Mouse (Mus musculus): ENCODE data around the gene Gm364. TPM values are rescaled to one million over a fixed set of nuclear protein-coding genes. Genes with fewer than 3 reads are reported as not detected.

Gene Gm364
- not detected for polyA plus RNA-seq (2017; shearing (Covaris generic))

DNA sequence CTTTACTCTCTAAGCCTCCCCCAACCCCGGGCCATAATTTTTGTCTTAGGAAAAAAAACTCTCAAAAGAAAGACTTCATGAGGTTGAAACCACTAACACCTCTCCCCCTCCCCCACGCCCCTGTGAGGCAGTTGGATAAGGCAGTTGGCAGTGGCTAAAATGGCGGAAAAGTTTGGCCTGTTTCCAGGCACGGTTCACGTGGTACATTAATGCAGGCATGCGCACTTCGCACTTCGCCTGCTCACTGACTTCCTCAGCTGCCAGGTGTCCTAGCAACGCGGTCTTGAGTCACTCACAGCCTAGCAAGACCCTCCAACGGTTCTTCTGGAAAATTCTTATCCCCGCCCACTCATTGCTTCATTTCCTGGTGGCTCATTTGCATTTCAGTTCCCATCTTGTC, at the start of gene Gm364:
Gene Gm364, plus strand, starts transcription at position 386 of the 400 bp plus-strand sequence.

DNA sequence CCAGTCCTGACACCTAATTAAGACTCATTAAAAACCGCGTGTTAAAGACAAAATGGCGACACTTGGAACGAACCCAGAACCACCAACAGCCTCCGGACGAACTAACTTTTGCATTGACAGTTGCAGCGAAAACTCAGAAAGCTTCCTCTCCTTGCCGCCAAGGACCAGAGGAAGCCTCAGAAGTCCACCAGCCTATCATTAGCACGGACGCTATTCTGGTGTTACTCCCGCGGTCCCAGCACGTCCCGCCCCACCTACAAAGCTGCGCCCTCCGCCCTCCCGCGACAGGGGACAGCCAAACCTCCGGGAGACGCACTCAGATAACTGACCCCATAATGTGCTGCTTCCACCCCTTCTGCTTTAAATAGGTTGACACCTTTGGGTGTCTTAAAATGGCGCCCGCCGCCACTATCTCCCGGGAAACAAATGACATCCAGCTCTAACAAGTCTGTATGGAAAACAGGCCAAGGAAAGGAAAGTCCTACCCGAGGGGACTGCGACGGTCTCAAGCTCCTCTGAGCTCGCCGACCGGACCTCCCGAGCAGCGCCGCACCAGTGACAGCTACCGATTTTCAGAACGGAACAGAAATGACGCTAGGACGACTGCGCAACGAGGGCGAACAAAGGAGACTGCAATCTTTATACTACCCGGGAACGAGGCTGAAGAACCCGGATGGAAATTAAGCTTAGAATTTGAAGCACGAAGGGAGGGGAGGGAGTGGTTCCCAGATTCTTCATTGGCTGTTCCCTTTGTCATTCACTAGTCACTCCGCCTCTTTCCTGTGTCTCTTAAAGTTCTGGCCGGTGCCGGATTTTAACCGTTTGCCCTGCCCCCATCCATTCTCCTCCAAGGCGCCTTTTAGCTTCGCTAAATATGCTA, 16.3 kb upstream of the Gm364 start, which contains the start of gene Rbmx:
Gene Rbmx, minus strand, starts transcription at position 670 of the 880 bp plus-strand sequence.

GRCm38 (mm10) chrX:57503634-57504033, 94.7 kb downstream of the Gm364 start, which contains the start of gene Gpr101:
Gene Gpr101, minus strand, starts transcription at chrX:57503757.

Other genes starting within 250 kb of the Gm364 start
- gene Cd40lg, start 197.0 kb upstream of the Gm364 start, polyA plus RNA-seq (2017; shearing (Covaris generic)) = 67.2 TPM
- 161 TPM for gene Arhgef6, start 70.4 kb upstream of the Gm364 start, polyA plus RNA-seq (2017; shearing (Covaris generic))
- gene Rbmx, start 16.1 kb upstream of the Gm364 start, polyA plus RNA-seq (2017; shearing (Covaris generic)) = 101 TPM
- gene Gpr101, start 94.6 kb downstream of the Gm364 start, polyA plus RNA-seq (2017; shearing (Covaris generic)) = not detected

Data from inflammation-experienced regulatory T-cells, adult 16 weeks (primary cell).